20 mouse cellular contexts compared by ENCODE assay signal in genomic region chr6:85220917-85221316, GRCm38 (mm10). TPM values are rescaled to one million over a fixed set of nuclear protein-coding genes. Genes with fewer than 3 reads are reported as not detected.
DNase-seq lines count a peak whose midpoint lies in the region; ATAC-seq and TF ChIP-seq lines count a peak whose summit lies in the region.
"Had no signal": no experiment of that assay in that cellular context is flagged by ENCODE, and none has a peak within 500 bp of the region (broad histone marks: within the 10 kb centered on the region; RNA-seq: fewer than 3 reads in every experiment).

No protein-coding gene starts in this region.

- H3K4me3 ChIP-seq in intestine, embryonic 14.5 days (ENCODE audit: low read depth, low read length): no peak overlapping the region
- no peak overlapping the region for H3K4me3 ChIP-seq in intestine, postnatal 0 days (ENCODE audit: low read depth, low read length)
- H3K4me3 ChIP-seq in lung, postnatal 0 days (ENCODE audit: low read depth, low read length): no peak overlapping the region
- no peak overlapping the region for H3K4me3 ChIP-seq in embryonic facial prominence, embryonic 12.5 days
- H3K4me3 ChIP-seq in limb, embryonic 13.5 days: no peak overlapping the region
- H3K4me3 ChIP-seq: erythroblast, embryonic 14.5 days; heart, embryonic 13.5 days; liver, embryonic 15.5 days had no signal

- H3K27me3 ChIP-seq in intestine, embryonic 14.5 days (replicated peaks; ENCODE audit: control insufficient read depth, insufficient read depth, low read length): no peaks in the 10 kb centered on the region
- H3K27me3 ChIP-seq in intestine, postnatal 0 days (replicated peaks; ENCODE audit: control insufficient read depth, insufficient read depth, low read length): no peaks in the 10 kb centered on the region
- no peaks in the 10 kb centered on the region for H3K27me3 ChIP-seq in lung, postnatal 0 days (replicated peaks; ENCODE audit: insufficient read depth, low read length)
- H3K27me3 ChIP-seq in embryonic facial prominence, embryonic 12.5 days: no peaks in the 10 kb centered on the region
- no peaks in the 10 kb centered on the region for H3K27me3 ChIP-seq in limb, embryonic 13.5 days
- H3K27me3 ChIP-seq: liver, embryonic 15.5 days had no signal

- peaks cover 12% of the 10 kb centered on the region; the same call in 1 of the 2 replicates for H3K4me1 ChIP-seq in intestine, embryonic 14.5 days (replicated peaks; ENCODE audit: control insufficient read depth, insufficient read depth, low read length)
- no peaks in the 10 kb centered on the region for H3K4me1 ChIP-seq in intestine, postnatal 0 days (replicated peaks; ENCODE audit: control insufficient read depth, insufficient read depth, low read length)
- H3K4me1 ChIP-seq in lung, postnatal 0 days (ENCODE audit: insufficient read depth, low read depth, low read length): no peaks in the 10 kb centered on the region
- peaks cover 25% of the 10 kb centered on the region for H3K4me1 ChIP-seq in embryonic facial prominence, embryonic 12.5 days
- H3K4me1 ChIP-seq in limb, embryonic 13.5 days: peaks cover 31% of the 10 kb centered on the region
- H3K4me1 ChIP-seq: heart, embryonic 13.5 days; liver, embryonic 15.5 days had no signal

- WGBS in intestine, embryonic 14.5 days: 18% methylated on average over 4 of the region's 4 CpGs
- WGBS in intestine, postnatal 0 days: 59% methylated on average over 4 of the region's 4 CpGs
- WGBS in lung, postnatal 0 days: 29% methylated on average over 4 of the region's 4 CpGs
- 27% methylated on average over 4 of the region's 4 CpGs for WGBS in embryonic facial prominence, embryonic 12.5 days
- WGBS in limb, embryonic 13.5 days: 34% methylated on average over 4 of the region's 4 CpGs

- peak; percentile 28; the same call in 1 of the 2 replicates for ATAC-seq in intestine, embryonic 14.5 days (replicated peaks; ENCODE audit: low FRiP score, low TSS enrichment, low read depth)
- ATAC-seq in intestine, postnatal 0 days: no peak
- peak; percentile 53; the same call in 1 of the 2 replicates for ATAC-seq in lung, postnatal 0 days
- ATAC-seq in embryonic facial prominence, embryonic 12.5 days (ENCODE audit: insufficient number of reproducible peaks, insufficient read depth, low FRiP score, low TSS enrichment): peak; percentile 55
- 0 out of 2 replicates have a peak, but pooled peaks have one; percentile 45 for ATAC-seq in limb, embryonic 13.5 days (ENCODE audit: low FRiP score, low read depth)
- ATAC-seq: forebrain, embryonic 16.5 days; hindbrain, postnatal 0 days had no signal

- TF ChIP-seq CTCF in intestine, postnatal 0 days (IDR thresholded peaks at IDR 0.05; ENCODE audit: low read depth): no peak
- TF ChIP-seq CTCF in lung, postnatal 0 days (IDR thresholded peaks at IDR 0.05): no peak

- no peak overlapping the region for H3K4me2 ChIP-seq in intestine, embryonic 14.5 days (ENCODE audit: low read length)
- no peak overlapping the region for H3K4me2 ChIP-seq in intestine, postnatal 0 days (replicated peaks; ENCODE audit: low read depth)
- H3K4me2 ChIP-seq in lung, postnatal 0 days (replicated peaks; ENCODE audit: low read depth, low read length): no peak overlapping the region
- H3K4me2 ChIP-seq in embryonic facial prominence, embryonic 12.5 days (replicated peaks): no peak overlapping the region
- no peak overlapping the region for H3K4me2 ChIP-seq in limb, embryonic 13.5 days (replicated peaks)
- H3K4me2 ChIP-seq: heart, embryonic 13.5 days; liver, embryonic 15.5 days had no signal

- no peak overlapping the region for H3K9ac ChIP-seq in intestine, embryonic 14.5 days (ENCODE audit: low read length)
- no peak overlapping the region for H3K9ac ChIP-seq in intestine, postnatal 0 days (ENCODE audit: low read depth, low read length)
- H3K9ac ChIP-seq in lung, postnatal 0 days (replicated peaks; ENCODE audit: low read depth): no peak overlapping the region
- H3K9ac ChIP-seq in embryonic facial prominence, embryonic 12.5 days: no peak overlapping the region
- no peak overlapping the region for H3K9ac ChIP-seq in limb, embryonic 13.5 days
- H3K9ac ChIP-seq: heart, embryonic 13.5 days; liver, embryonic 15.5 days had no signal

- H3K27ac ChIP-seq in intestine, embryonic 14.5 days (ENCODE audit: low read depth): 0 out of 2 replicates have a peak overlapping the region, but pooled peaks have one; percentile 29
- H3K27ac ChIP-seq in intestine, postnatal 0 days (ENCODE audit: low read depth, low read length): no peak overlapping the region
- no peak overlapping the region for H3K27ac ChIP-seq in lung, postnatal 0 days (ENCODE audit: low read length)
- H3K27ac ChIP-seq in embryonic facial prominence, embryonic 12.5 days: peak overlapping the region; percentile 69
- H3K27ac ChIP-seq in limb, embryonic 13.5 days: no peak overlapping the region
- H3K27ac ChIP-seq: heart, embryonic 13.5 days; hindbrain, postnatal 0 days; liver, embryonic 15.5 days; macrophage had no signal

- no peaks in the 10 kb centered on the region for H3K9me3 ChIP-seq in intestine, embryonic 14.5 days (ENCODE audit: control insufficient read depth, low read length)
- no peaks in the 10 kb centered on the region for H3K9me3 ChIP-seq in intestine, postnatal 0 days (ENCODE audit: control insufficient read depth)
- H3K9me3 ChIP-seq in lung, postnatal 0 days (ENCODE audit: low read length): no peaks in the 10 kb centered on the region
- H3K9me3 ChIP-seq in embryonic facial prominence, embryonic 12.5 days: no peaks in the 10 kb centered on the region
- no peaks in the 10 kb centered on the region for H3K9me3 ChIP-seq in limb, embryonic 13.5 days
- H3K9me3 ChIP-seq: heart, embryonic 13.5 days; liver, embryonic 15.5 days had no signal

- DNase-seq in intestine, embryonic 14.5 days (ENCODE audit: low spot score): no peak
- DNase-seq in lung, postnatal 0 days (ENCODE audit: low spot score): no peak
- DNase-seq in lung, postnatal 25 days (ENCODE audit: low spot score): no peak
- DNase-seq in cerebellum, adult 11 months: no peak
- no peak for DNase-seq in cerebellum, adult 9-10 months
- DNase-seq: adrenal gland, adult 8-10 months; cerebellum, postnatal 36 days; heart, postnatal 36 days; kidney, postnatal 14 days; midbrain, embryonic 14.5 days; thymus, adult 2 months had no signal

- no peak for TF ChIP-seq EP300 in lung, postnatal 0 days (IDR thresholded peaks at IDR 0.05)

- H3K36me3 ChIP-seq in intestine, embryonic 14.5 days (ENCODE audit: control insufficient read depth, insufficient read depth, low read length): no peaks in the 10 kb centered on the region
- H3K36me3 ChIP-seq in intestine, postnatal 0 days (ENCODE audit: control insufficient read depth, insufficient read depth): no peaks in the 10 kb centered on the region; the same call in 1 of the 2 replicates
- no peaks in the 10 kb centered on the region for H3K36me3 ChIP-seq in lung, postnatal 0 days (ENCODE audit: insufficient read depth, low read length)
- H3K36me3 ChIP-seq in embryonic facial prominence, embryonic 12.5 days: no peaks in the 10 kb centered on the region
- no peaks in the 10 kb centered on the region for H3K36me3 ChIP-seq in limb, embryonic 13.5 days
- H3K36me3 ChIP-seq: heart, embryonic 13.5 days; liver, embryonic 15.5 days had no signal

RNA-seq across cellular contexts. Expression of gene Emx1, which starts 33.7 kb away (rescaled TPM):
- polyA plus RNA-seq in intestine, embryonic 14.5 days (2014; fragmentation: Nextera tagmentation; extraction: Ambion mirVana): 0.11 TPM in 1 of 2 replicates, not detected in the other
- polyA plus RNA-seq in intestine, postnatal 0 days (2015; fragmentation: Nextera tagmentation; extraction: Ambion mirVana): not detected in 2 replicates
- polyA plus RNA-seq in lung, postnatal 0 days (2015; fragmentation: Nextera tagmentation; extraction: Ambion mirVana): not detected in 2 replicates
- polyA plus RNA-seq in embryonic facial prominence, embryonic 12.5 days (2016; fragmentation: Nextera tagmentation; extraction: Ambion mirVana): 0.68 and 1.8 TPM in 2 replicates
- 0.60 and 0.64 TPM in 2 replicates for polyA plus RNA-seq in limb, embryonic 13.5 days (2015; fragmentation: Nextera tagmentation; extraction: Ambion mirVana)
- polyA plus RNA-seq: erythroblast, embryonic 14.5 days; heart, embryonic 13.5 days; liver, embryonic 15.5 days; macrophage had no signal

Comparison
In these comparisons a context has a peak if more than half of its experiments do, and no peak if none do; other contexts are left out.
1. H3K27ac ChIP-seq: peak in intestine, embryonic 14.5 days (single experiment) and embryonic facial prominence, embryonic 12.5 days (single experiment); none in intestine, postnatal 0 days (single experiment), lung, postnatal 0 days (single experiment) and limb, embryonic 13.5 days (single experiment).